Mouse (Mus musculus): ENCODE measurements around the gene Mtor. TPM values are rescaled to one million over a fixed set of nuclear protein-coding genes. Genes with fewer than 3 reads are reported as not detected.
A peak's percentile ranks its signal among the peaks of the same experiment; 100 is the strongest.

Gene Mtor
- polyA plus RNA-seq, 2 experiments: 6.1 to 9.4 TPM

DNA sequence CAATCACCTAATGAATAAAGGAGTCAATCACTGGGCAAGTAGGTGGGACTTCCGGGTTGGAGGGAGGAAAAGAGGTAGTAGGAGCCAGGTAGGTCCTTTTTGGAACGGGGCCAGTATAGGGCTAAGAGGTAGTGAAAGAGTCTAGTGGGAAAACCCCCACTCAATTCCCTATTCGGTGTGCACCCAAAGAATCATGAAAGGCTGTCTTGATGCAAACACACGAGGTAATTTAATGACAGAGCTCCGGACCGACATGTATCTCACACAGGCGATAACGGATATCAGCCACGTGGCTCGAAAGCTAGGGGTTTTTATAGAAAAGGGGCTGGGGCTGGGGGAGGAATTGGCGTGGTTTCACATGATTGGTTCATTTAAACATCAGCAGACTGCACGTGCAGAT is 150.4 kb downstream of the Mtor start:
- Histone ChIP-seq H3K9me3 (ENCODE audit: control insufficient read depth, low read length) (no peaks in the 10 kb centered on the region), H3K4me1 (replicated peaks; ENCODE audit: control insufficient read depth in 2 of 2, insufficient read depth in 2 of 2, low read length in 1 of 2) (peaks cover 0 to 3% of the 10 kb centered on the region in 2 experiments; a peak in 1 of 4 replicates), H3K36me3 (replicated peaks; ENCODE audit: control insufficient read depth, insufficient read depth, low read depth) (peaks cover 30% of the 10 kb centered on the region), H3K4me2 (ENCODE audit: low read depth) (no peak overlapping the region), H3K27me3 (ENCODE audit: control insufficient read depth, insufficient read depth, low read length) (no peaks in the 10 kb centered on the region), H3K4me3 (ENCODE audit: insufficient read depth in 1 of 2, low read depth in 2 of 2, low read length in 2 of 2) (no peak overlapping the region), H3K27ac (no peak overlapping the region), H3K9ac (replicated peaks) (no peak overlapping the region)
- DNase-seq (ENCODE audit: low read depth in 3 of 3, low spot score in 3 of 3) (no peak), ATAC-seq (ENCODE audit: insufficient read depth) (no peak)
- 78% methylated on average over 12 of the region's 12 CpGs for WGBS (ENCODE audit: insufficient replicate concordance)
- no peak for TF ChIP-seq CTCF (IDR thresholded peaks at IDR 0.05; ENCODE audit: low read depth)
- no peak for TF ChIP-seq EP300 (IDR thresholded peaks at IDR 0.05; ENCODE audit: low read depth)

- WGBS (ENCODE audit: insufficient replicate concordance): 72% methylated on average over 4 of the region's 4 CpGs
- H3K36me3 ChIP-seq (replicated peaks; ENCODE audit: control insufficient read depth, insufficient read depth, low read depth): peaks cover 15% of the 10 kb centered on the region
- no peak overlapping the region for H3K4me3 ChIP-seq (ENCODE audit: insufficient read depth in 1 of 2, low read depth in 2 of 2, low read length in 2 of 2)
- ATAC-seq (ENCODE audit: insufficient read depth): no peak
- no peaks in the 10 kb centered on the region for H3K27me3 ChIP-seq (ENCODE audit: control insufficient read depth, insufficient read depth, low read length)
- DNase-seq (ENCODE audit: low read depth in 3 of 3, low spot score in 3 of 3): no peak
- H3K27ac ChIP-seq: no peak overlapping the region
- no peak overlapping the region for H3K4me2 ChIP-seq (ENCODE audit: low read depth)
- TF ChIP-seq EP300 (IDR thresholded peaks at IDR 0.05; ENCODE audit: low read depth) (no peak), CTCF (IDR thresholded peaks at IDR 0.05; ENCODE audit: low read depth) (no peak)
- H3K9me3 ChIP-seq (ENCODE audit: control insufficient read depth, low read length): no peaks in the 10 kb centered on the region
- H3K4me1 ChIP-seq (replicated peaks; ENCODE audit: control insufficient read depth in 2 of 2, insufficient read depth in 2 of 2, low read length in 1 of 2): peaks cover 0 to 3% of the 10 kb centered on the region in 2 experiments; a peak in 1 of 4 replicates
- H3K9ac ChIP-seq (replicated peaks): no peak overlapping the region
These were observed 151.9 kb downstream of the Mtor start for GRCm38 (mm10) chr4:148600316-148600715.

DNA sequence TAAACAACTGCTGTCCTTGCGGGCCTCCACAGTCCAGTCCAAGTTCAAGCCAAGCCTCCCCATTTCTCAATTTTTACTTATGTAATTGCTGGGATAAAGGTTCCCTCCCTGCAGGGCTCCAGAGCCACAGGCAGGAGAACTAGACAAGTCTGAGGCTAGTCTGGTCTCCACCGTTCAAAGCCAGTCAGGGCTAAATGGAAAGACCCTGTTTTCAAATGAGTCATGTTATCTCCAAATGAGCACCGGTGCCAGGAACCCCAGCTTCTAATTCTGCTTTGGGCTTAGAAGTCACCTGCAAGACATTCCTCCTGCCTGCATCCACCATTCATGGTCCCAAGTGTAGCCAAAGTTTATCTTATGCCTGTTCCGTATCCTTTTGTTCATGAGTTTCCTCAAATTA is 153.5 kb downstream of the Mtor start:
- Histone ChIP-seq H3K4me1 (replicated peaks; ENCODE audit: control insufficient read depth in 2 of 2, insufficient read depth in 2 of 2, low read length in 1 of 2) (peaks cover 0 to 3% of the 10 kb centered on the region in 2 experiments; a peak in 1 of 4 replicates), H3K9ac (replicated peaks) (no peak overlapping the region), H3K9me3 (ENCODE audit: control insufficient read depth, low read length) (no peaks in the 10 kb centered on the region), H3K36me3 (replicated peaks; ENCODE audit: control insufficient read depth, insufficient read depth, low read depth) (peaks cover under 1% of the 10 kb centered on the region), H3K27ac (no peak overlapping the region), H3K4me3 (ENCODE audit: insufficient read depth in 1 of 2, low read depth in 2 of 2, low read length in 2 of 2) (no peak overlapping the region), H3K4me2 (ENCODE audit: low read depth) (no peak overlapping the region), H3K27me3 (ENCODE audit: control insufficient read depth, insufficient read depth, low read length) (no peaks in the 10 kb centered on the region)
- ATAC-seq (ENCODE audit: insufficient read depth) (no peak), DNase-seq (ENCODE audit: low read depth in 3 of 3, low spot score in 3 of 3) (no peak)
- 51% methylated on average over 4 of the region's 4 CpGs for whole genome bisulfite sequencing (ENCODE audit: insufficient replicate concordance)
- TF ChIP-seq EP300 (IDR thresholded peaks at IDR 0.05; ENCODE audit: low read depth): no peak
- TF ChIP-seq CTCF (IDR thresholded peaks at IDR 0.05; ENCODE audit: low read depth): no peak

DNA sequence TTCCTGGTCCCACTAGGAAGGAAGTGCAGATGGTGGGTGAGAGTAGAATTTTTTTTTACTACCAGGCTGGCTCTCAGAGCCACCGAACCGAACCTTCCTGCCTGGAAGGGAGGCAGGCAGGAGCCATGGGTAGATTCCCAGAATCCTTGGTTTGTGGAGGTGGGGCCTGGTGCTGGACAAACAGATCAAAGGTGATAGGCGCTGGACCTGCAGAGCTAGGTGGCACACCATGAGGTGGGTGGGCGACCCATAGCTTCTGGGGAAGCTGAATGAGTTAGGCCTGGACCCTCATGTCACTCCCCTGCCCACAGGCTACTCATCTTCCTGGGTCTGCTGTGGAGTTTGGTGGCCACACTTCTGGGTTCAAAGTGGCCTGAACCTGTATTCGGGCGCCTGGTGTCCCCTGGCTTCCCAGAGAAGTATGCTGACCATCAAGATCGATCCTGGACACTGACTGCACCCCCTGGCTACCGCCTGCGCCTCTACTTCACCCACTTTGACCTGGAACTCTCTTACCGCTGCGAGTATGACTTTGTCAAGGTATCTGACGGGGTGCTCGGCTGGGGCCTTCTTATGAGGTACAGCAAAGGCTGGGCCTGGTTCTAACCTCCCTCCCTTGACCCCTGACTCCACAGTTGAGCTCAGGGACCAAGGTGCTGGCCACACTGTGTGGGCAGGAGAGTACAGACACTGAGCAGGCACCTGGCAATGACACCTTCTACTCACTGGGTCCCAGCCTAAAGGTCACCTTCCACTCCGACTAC is 154.1 kb downstream of the Mtor start, which contains the start of gene Masp2:
Gene Masp2 (plus strand): TSS at position 198 of the 764 bp plus-strand sequence.
- DNase-seq (ENCODE audit: low read depth in 3 of 3, low spot score in 3 of 3): no peak
- no peaks in the 10 kb centered on the region for H3K36me3 ChIP-seq (replicated peaks; ENCODE audit: control insufficient read depth, insufficient read depth, low read depth)
- TF ChIP-seq EP300 (IDR thresholded peaks at IDR 0.05; ENCODE audit: low read depth) (no peak), CTCF (IDR thresholded peaks at IDR 0.05; ENCODE audit: low read depth) (no peak)
- peak within 1 kb of the TSS; percentile 21 for H3K4me2 ChIP-seq (ENCODE audit: low read depth)
- H3K9ac ChIP-seq (replicated peaks): no peak within 1 kb of the TSS
- peak within 1 kb of the TSS; percentile 10 to 20; a peak in 2 of 4 replicates for H3K4me3 ChIP-seq (ENCODE audit: insufficient read depth in 1 of 2, low read depth in 2 of 2, low read length in 2 of 2)
- WGBS (ENCODE audit: insufficient replicate concordance): 59% methylated on average over 14 of the region's 14 CpGs
- H3K9me3 ChIP-seq (ENCODE audit: control insufficient read depth, low read length): no peaks in the 10 kb centered on the region
- peak; percentile 14; the same call in 1 of the 2 replicates for ATAC-seq (ENCODE audit: insufficient read depth)
- no peaks in the 10 kb centered on the region for H3K27me3 ChIP-seq (ENCODE audit: control insufficient read depth, insufficient read depth, low read length)
- no peak within 1 kb of the TSS for H3K27ac ChIP-seq
- peaks cover 0 to 3% of the 10 kb centered on the region in 2 experiments; a peak in 1 of 4 replicates for H3K4me1 ChIP-seq (replicated peaks; ENCODE audit: control insufficient read depth in 2 of 2, insufficient read depth in 2 of 2, low read length in 1 of 2)

GRCm38 (mm10) chr4:148603376-148604139 is 155.1 kb downstream of the Mtor start:
- ATAC-seq (ENCODE audit: insufficient read depth): no peak
- DNase-seq (ENCODE audit: low read depth in 3 of 3, low spot score in 3 of 3): no peak
- Histone ChIP-seq H3K4me2 (ENCODE audit: low read depth) (no peak overlapping the region), H3K27ac (no peak overlapping the region), H3K4me3 (ENCODE audit: insufficient read depth in 1 of 2, low read depth in 2 of 2, low read length in 2 of 2) (no peak overlapping the region), H3K9ac (replicated peaks) (no peak overlapping the region), H3K4me1 (replicated peaks; ENCODE audit: control insufficient read depth in 2 of 2, insufficient read depth in 2 of 2, low read length in 1 of 2) (peaks cover 0 to 3% of the 10 kb centered on the region in 2 experiments; a peak in 1 of 4 replicates), H3K27me3 (ENCODE audit: control insufficient read depth, insufficient read depth, low read length) (no peaks in the 10 kb centered on the region), H3K9me3 (ENCODE audit: control insufficient read depth, low read length) (no peaks in the 10 kb centered on the region), H3K36me3 (replicated peaks; ENCODE audit: control insufficient read depth, insufficient read depth, low read depth) (no peaks in the 10 kb centered on the region)
- TF ChIP-seq CTCF (IDR thresholded peaks at IDR 0.05; ENCODE audit: low read depth) (no peak), EP300 (IDR thresholded peaks at IDR 0.05; ENCODE audit: low read depth) (no peak)
- WGBS (ENCODE audit: insufficient replicate concordance): 69% methylated on average over 10 of the region's 10 CpGs
